Mouse (Mus musculus) kidney, embryonic 15.5 days (tissue): ENCODE measurements around the gene Rhou. TPM values are rescaled to one million over a fixed set of nuclear protein-coding genes. Genes with fewer than 3 reads are reported as not detected.

Experiments
- ATAC-seq: fragments of 200-750 bp; cut with Nextera tagmentation; replicated peaks from 2 replicates; pipeline ENCODE4 v1.8.0; 2017; ENCODE audit warnings: moderate TSS enrichment; ENCODE audit not compliant: low FRiP score
- H3K27ac ChIP-seq: fragments of 300-500 bp; sonication (generic); 2 replicates; pipeline ENCODE4 v1.5.1; 2015; ENCODE audit warnings: mild to moderate bottlenecking, inconsistent platforms
- H3K27me3 ChIP-seq: fragments of 300-500 bp; sonication (generic); 2 replicates; pipeline ENCODE4 v1.6.1; 2015; ENCODE audit warnings: inconsistent platforms
- H3K36me3 ChIP-seq: fragments of 300-500 bp; sonication (generic); 2 replicates; pipeline ENCODE4 v1.6.1; 2015; ENCODE audit warnings: inconsistent platforms
- H3K4me1 ChIP-seq: fragments of 300-500 bp; sonication (generic); 2 replicates; pipeline ENCODE4 v1.6.1; 2015; ENCODE audit warnings: inconsistent platforms
- H3K4me2 ChIP-seq: fragments of 300-500 bp; sonication (generic); 2 replicates; pipeline ENCODE4 v1.6.1; 2015; ENCODE audit warnings: moderate library complexity, mild to moderate bottlenecking, inconsistent platforms
- H3K4me3 ChIP-seq: fragments of 300-500 bp; sonication (generic); replicated peaks from 2 replicates; pipeline ENCODE4 v1.5.1; 2015; ENCODE audit warnings: mild to moderate bottlenecking, inconsistent platforms
- H3K9ac ChIP-seq: fragments of 300-500 bp; sonication (generic); 2 replicates; pipeline ENCODE4 v1.6.1; 2015; ENCODE audit warnings: mild to moderate bottlenecking, inconsistent platforms
- H3K9me3 ChIP-seq: fragments of 300-500 bp; sonication (generic); replicated peaks from 2 replicates; pipeline ENCODE4 v1.6.1; 2016; ENCODE audit warnings: inconsistent platforms
- WGBS: fragments of 180-500 bp; shearing (Covaris S2); methylation state at CpG from one replicate; pipeline ENCODE4 v1.1.7; 2015; ENCODE audit warnings: mixed read lengths; 5-methylcytosine and 5-hydroxymethylcytosine counted together
- polyA plus RNA-seq: library from polyadenylated mRNA; unstranded; fragments of >200 nt; fragmentation: Nextera tagmentation; extraction: Ambion mirVana; gene quantifications from 2 replicates; pipeline ENCODE4 v1.2.1, GENCODE M21; 2015

Rhou gene
- polyA plus RNA-seq, 1 experiment from 2014 or later = 8.2 TPM

- 65% methylated on average over 15 of the region's 15 CpGs for WGBS
- Histone ChIP-seq H3K4me1 (peaks cover 33% of the 10 kb centered on the region), H3K27ac (no peak overlapping the region), H3K4me3 (no peak overlapping the region), H3K27me3 (peaks cover 5% of the 10 kb centered on the region; the same call in 1 of the 2 replicates), H3K9me3 (no peaks in the 10 kb centered on the region), H3K36me3 (no peaks in the 10 kb centered on the region), H3K9ac (no peak overlapping the region), H3K4me2 (no peak overlapping the region)
- ATAC-seq = no peak
Observed at GRCm38 (mm10) chr8:123701952-123702587, 48.3 kb downstream of the Rhou start.

DNA sequence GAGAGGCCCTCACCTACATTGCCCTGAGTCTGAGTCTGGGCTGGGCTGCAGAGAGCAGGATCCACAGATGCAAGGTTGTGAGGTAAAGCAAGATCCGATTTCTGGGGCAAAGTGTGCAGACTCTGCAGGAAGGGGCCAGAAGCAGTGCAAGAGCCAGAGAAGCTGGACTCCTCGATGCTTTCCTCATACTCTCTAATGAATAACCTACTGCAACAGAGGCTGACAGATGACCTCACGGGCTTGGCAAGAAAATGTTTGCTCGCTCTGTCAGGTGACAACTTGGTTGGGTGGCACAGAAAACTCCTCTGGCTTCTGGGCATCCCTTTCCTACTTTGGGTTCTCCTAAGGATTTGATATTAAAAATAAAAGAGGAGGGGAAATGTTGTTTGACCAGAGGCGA lies 51.6 kb downstream of the Rhou start:
- no peak for ATAC-seq
- Histone ChIP-seq H3K4me2 (no peak overlapping the region), H3K9ac (no peak overlapping the region), H3K4me1 (peaks cover 28% of the 10 kb centered on the region), H3K27ac (no peak overlapping the region), H3K36me3 (no peaks in the 10 kb centered on the region), H3K27me3 (no peaks in the 10 kb centered on the region; the same call in 1 of the 2 replicates), H3K4me3 (no peak overlapping the region), H3K9me3 (no peaks in the 10 kb centered on the region)
- WGBS = 55% methylated on average over 5 of the region's 5 CpGs

- no peaks in the 10 kb centered on the region for H3K36me3 ChIP-seq
- WGBS = 85% methylated on average over 16 of the region's 16 CpGs
- peaks cover 20% of the 10 kb centered on the region; the same call in 1 of the 2 replicates for H3K4me1 ChIP-seq
- H3K4me3 ChIP-seq = no peak overlapping the region
- H3K9ac ChIP-seq = no peak overlapping the region
- H3K27me3 ChIP-seq = no peaks in the 10 kb centered on the region
- no peaks in the 10 kb centered on the region for H3K9me3 ChIP-seq
- ATAC-seq = no peak
- H3K27ac ChIP-seq = no peak overlapping the region
- H3K4me2 ChIP-seq = no peak overlapping the region
Observed at GRCm38 (mm10) chr8:123707137-123707536, 53.4 kb downstream of the Rhou start.

DNA sequence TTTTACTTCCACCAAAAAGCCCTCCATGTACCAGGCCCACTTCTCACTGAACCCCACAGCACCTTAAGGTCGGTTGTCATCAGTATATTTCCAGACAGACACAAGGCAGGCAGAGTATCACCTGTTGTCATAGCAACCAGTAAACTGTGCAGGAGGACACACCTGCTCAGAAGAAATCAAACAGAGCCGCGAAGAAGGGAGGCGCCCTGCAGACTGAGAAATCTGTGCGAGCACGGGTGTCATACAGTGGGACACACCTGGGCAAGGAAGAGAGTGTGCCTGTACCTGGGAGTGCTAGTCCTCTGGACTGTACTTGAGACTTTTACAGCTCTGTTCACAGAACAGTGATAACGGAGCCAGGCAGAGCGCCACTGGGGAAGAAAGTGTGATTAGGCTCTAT lies 55.0 kb downstream of the Rhou start:
- H3K4me1 ChIP-seq = 0 out of 2 replicates have a peak, but pooled peaks cover 15% of the 10 kb centered on the region
- H3K27me3 ChIP-seq = no peaks in the 10 kb centered on the region
- no peak for ATAC-seq
- H3K9me3 ChIP-seq = no peaks in the 10 kb centered on the region
- H3K4me2 ChIP-seq = no peak overlapping the region
- H3K9ac ChIP-seq = no peak overlapping the region
- no peak overlapping the region for H3K27ac ChIP-seq
- H3K4me3 ChIP-seq = no peak overlapping the region
- WGBS = 67% methylated on average over 8 of the region's 8 CpGs
- H3K36me3 ChIP-seq = no peaks in the 10 kb centered on the region

GRCm38 (mm10) chr8:123710335-123710734 lies 56.6 kb downstream of the Rhou start:
- Histone ChIP-seq H3K9me3 (no peaks in the 10 kb centered on the region), H3K4me1 (0 out of 2 replicates have a peak, but pooled peaks cover 15% of the 10 kb centered on the region), H3K4me3 (no peak overlapping the region), H3K27me3 (no peaks in the 10 kb centered on the region), H3K9ac (no peak overlapping the region), H3K36me3 (no peaks in the 10 kb centered on the region), H3K4me2 (no peak overlapping the region), H3K27ac (no peak overlapping the region)
- ATAC-seq = no peak
- 90% methylated on average over 5 of the region's 5 CpGs for WGBS

Other genes starting within 250 kb of the Rhou start
- not detected in 2 replicates for gene Mc1r, start 246.8 kb upstream of the Rhou start, polyA plus RNA-seq
- gene Tubb3, start 242.5 kb upstream of the Rhou start, polyA plus RNA-seq = 8.0 and 22.0 TPM in 2 replicates
- 34.4 and 39.8 TPM in 2 replicates for gene Def8, start 230.4 kb upstream of the Rhou start, polyA plus RNA-seq
- 54.3 and 66.8 TPM in 2 replicates for gene Afg3l1, start 176.0 kb upstream of the Rhou start, polyA plus RNA-seq
- 4.1 and 4.2 TPM in 2 replicates for gene Dbndd1, start 138.5 kb upstream of the Rhou start, polyA plus RNA-seq
- gene Gas8, start 135.1 kb upstream of the Rhou start, polyA plus RNA-seq = 34.4 and 35.8 TPM in 2 replicates
- gene Rab4a, start 152.1 kb downstream of the Rhou start, polyA plus RNA-seq = 39.6 and 44.9 TPM in 2 replicates
- 3.5 TPM in 2 replicates for gene Ccsap, start 206.3 kb downstream of the Rhou start, polyA plus RNA-seq
- 132 and 232 TPM in 2 replicates for gene Acta1, start 240.8 kb downstream of the Rhou start, polyA plus RNA-seq